Mouse (Mus musculus) cerebellum, adult 9-10 months (tissue): ENCODE measurements around the gene Igfn1.

ENCODE experiments used
- DNase-seq: peaks from one replicate; pipeline ENCODE4 v3.0.0; 2022

Gene Igfn1

DNA sequence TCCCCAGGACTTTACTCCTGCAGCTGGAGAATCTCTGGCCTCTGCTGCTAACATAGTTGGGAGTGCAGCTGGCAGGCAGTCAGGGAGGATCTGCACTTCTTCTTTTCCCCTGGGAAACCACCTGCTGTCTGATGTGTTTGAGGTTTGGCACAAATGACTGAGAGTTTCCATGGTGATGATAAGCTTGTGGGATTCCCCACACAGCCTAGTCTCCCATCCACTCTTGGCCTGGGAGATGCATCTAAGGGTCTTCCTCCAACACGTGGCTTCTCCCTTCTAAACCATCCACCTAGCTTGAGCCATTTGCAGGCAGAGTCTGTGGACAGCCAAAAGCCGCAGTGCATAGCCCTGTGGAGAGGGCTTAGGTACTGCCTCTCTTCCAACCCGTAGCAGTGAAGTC is 76.3 kb downstream of the Igfn1 start:
- no peak for DNase-seq

GRCm38 (mm10) chr1:135925848-135926247 is 80.3 kb downstream of the Igfn1 start:
- DNase-seq = no peak

DNA sequence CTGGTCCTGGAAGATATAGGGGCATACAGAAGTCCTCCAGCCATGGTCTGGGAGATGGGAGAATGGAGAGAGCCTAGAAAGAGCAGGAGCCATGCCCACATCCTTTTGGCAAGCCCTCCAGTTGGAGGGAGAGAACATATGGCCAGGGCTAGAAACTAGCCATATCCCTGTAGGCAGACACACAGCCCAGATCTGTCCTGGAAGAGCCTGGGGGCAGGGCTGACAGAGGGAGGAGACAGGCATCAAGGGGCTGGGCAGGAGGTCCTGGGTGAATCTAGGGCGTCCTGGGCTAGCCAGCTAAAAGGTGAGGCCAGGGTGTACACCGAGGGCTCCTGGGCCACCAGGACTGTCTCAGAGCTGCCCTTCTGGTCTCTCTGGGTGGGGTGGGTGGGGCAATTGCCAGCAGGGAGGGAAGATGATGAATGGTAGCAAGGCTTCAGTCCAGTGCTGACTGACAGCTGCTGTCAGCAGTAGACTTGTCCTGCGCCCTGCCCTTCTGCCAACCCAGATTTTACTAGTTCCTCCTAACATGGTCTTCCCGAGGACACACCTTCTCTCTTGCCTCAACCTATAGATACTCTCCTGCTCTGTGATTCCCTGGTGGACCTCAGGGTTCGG is 81.7 kb downstream of the Igfn1 start:
- peak; percentile 72 for DNase-seq

GRCm38 (mm10) chr1:135923229-135923628 is 82.9 kb downstream of the Igfn1 start:
- no peak for DNase-seq

DNA sequence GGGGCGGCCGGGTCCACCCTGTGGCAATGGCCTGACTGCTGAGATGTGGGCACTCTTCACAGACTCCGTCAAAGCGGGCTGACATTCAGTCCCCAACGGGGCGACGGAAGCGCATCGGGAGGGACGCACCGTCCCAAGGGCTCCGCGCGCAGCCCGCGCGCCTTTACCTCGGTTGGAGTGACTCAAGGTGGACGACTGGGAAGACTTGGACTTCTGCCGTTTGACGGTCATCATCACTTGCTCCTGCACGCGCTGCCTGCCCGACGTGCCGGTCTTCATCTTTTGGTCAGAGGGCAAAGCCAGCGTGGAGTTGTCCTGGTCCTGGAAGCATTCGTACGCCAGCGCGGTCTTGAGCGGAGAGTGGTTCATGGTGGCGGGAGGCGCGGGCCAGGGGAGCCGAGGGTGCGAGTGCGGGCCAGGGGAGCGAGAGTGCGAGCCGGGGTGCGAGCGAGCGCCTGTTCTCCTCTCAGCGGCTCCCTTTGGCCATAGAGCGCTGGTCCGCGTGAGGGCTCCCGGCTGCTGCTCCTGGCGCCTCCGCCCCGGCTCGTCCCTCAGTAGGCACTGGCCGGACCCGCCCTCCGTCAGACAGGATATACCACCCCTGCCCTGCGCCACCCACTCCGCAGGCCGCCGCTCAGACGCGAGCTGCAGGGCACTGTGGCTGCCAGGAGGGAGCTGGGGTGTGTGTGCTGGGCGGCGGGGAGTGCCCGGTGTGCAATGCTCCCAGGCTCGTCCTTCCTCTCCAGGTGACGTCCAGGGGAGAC is 87.3 kb downstream of the Igfn1 start, which contains the start of gene Pkp1:
Gene Pkp1, minus strand, starts transcription at position 564 of the 764 bp plus-strand sequence.
- DNase-seq = no peak

GRCm38 (mm10) chr1:135917206-135917605 is 88.9 kb downstream of the Igfn1 start:
- DNase-seq = no peak

DNA sequence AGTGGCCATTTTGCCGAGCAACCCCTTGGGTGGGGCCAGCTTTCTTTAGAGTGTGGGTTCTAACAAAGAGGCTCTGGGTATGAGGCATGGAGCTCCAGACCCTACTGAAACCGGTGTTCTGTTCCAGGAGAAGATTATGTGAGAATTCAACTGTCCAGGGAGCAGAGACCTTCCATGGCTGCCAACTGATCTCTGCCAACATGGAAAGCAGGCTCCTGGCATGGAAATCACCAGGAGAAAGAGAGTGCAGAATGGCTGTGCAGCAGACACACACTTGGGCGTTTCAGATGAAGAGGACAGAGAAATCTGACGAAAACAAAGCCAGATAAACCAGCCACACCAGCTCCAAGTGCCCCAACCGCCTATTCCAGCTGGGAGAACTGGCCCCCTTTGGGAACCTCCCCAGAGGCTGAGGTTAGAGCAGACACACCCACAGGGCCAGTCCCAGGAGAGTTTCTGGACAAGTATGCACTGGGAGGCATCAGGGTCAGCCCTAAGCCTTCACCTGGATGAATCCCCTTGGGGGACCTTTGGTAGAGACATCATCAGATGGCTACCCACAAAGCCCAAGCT is 89.6 kb downstream of the Igfn1 start:
- no peak for DNase-seq

DNA sequence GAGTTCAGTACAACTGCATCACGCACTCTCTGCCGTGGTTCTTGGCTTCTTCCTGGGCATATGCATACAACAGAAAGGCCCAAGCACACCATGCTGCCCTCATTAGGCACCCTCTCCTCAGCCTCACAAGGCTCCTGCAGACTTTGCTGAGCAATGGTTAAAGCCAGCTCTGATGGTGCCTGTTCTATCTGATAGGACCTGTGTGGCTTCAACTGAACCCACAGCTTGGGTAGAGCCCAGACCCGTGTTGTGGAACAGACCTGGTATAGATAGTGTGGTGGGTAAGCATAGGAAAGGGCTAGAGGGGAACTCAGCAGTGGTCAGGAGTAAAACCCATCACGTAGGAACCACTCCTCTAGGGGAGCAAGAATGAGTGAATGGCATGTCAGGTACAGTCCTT is 92.5 kb downstream of the Igfn1 start:
- DNase-seq = no peak

- no peak for DNase-seq
Measured at GRCm38 (mm10) chr1:135909381-135909780, 96.8 kb downstream of the Igfn1 start.

GRCm38 (mm10) chr1:135906736-135907135 is 99.4 kb downstream of the Igfn1 start:
- no peak for DNase-seq
